Mouse (Mus musculus) E14TG2a.4 (cell line): ENCODE data around the gene Camk2b.

Experiments
- CTCF ChIP-seq: conservative IDR thresholded peaks from 2 replicates; pipeline ENCODE4 v1.5.1; 2014; ENCODE audit warnings: low read length
- NANOG ChIP-seq: IDR thresholded peaks from 2 replicates; pipeline ENCODE4 v1.6.1; 2014; ENCODE audit warnings: borderline replicate concordance, low read length, mixed read lengths
- POU5F1 ChIP-seq: IDR thresholded peaks from 2 replicates; pipeline ENCODE4 v1.6.1; 2014; ENCODE audit warnings: low read length, borderline replicate concordance

DNA sequence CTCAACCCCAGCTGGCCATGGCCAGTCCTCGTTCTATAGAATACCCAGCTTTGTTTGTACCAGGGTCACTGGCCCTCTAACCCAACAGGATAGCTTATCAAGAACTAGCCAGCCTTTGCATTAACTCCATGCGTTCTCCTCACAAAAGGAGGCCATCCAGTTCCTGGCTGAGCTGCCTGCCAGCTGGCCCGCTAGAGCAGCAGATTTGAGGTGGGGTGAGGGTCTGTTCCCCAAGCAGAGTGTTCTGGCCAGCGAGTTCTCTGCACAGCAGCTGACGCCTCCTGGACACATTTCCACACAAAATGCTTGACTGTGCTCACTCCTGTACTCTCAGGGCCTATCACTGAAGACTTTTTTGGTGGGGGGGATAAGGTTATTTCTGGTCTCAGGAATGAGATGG is 38.6 kb upstream of the Camk2b start:
- no peak for TF ChIP-seq CTCF
- TF ChIP-seq NANOG = no peak
- no peak for TF ChIP-seq POU5F1
